Mouse (Mus musculus) brain, embryonic 14.5 days (tissue): Measurements from ENCODE around the gene Cebpa.

ENCODE experiments used
- CTCF ChIP-seq: fragments of 200-500 bp; IDR thresholded peaks from 2 replicates; pipeline ENCODE4 v1.5.1; 2012; ENCODE audit warnings: inconsistent platforms, mild to moderate bottlenecking, moderate library complexity, borderline replicate concordance; ENCODE audit not compliant: insufficient read depth, insufficient read length; ENCODE audit errors: extremely low read depth
- POLR2A ChIP-seq: fragments of 200-500 bp; IDR thresholded peaks from 2 replicates; pipeline ENCODE4 v1.6.1; 2012; ENCODE audit warnings: mild to moderate bottlenecking, inconsistent platforms, borderline replicate concordance; ENCODE audit not compliant: poor library complexity, insufficient read depth, insufficient read length, severe bottlenecking; ENCODE audit errors: extremely low read depth

GRCm38 (mm10) chr7:35076645-35077044 is 42.4 kb upstream of the Cebpa start:
- no peak for TF ChIP-seq POLR2A
- no peak for TF ChIP-seq CTCF
